Mouse (Mus musculus): ENCODE data around the gene Stfa2. TPM values are rescaled to one million over a fixed set of nuclear protein-coding genes. Genes with fewer than 3 reads are reported as not detected.
"Not testable (repeated sequence)": the region's sequence is repeated elsewhere in the genome, so short reads cannot be mapped to it uniquely, and the experiment has no call there.

Gene Stfa2
- total RNA-seq (2021): not detected
- long read RNA-seq, experiment 1: 0 reads
- long read RNA-seq, experiment 2: 0 reads

DNA sequence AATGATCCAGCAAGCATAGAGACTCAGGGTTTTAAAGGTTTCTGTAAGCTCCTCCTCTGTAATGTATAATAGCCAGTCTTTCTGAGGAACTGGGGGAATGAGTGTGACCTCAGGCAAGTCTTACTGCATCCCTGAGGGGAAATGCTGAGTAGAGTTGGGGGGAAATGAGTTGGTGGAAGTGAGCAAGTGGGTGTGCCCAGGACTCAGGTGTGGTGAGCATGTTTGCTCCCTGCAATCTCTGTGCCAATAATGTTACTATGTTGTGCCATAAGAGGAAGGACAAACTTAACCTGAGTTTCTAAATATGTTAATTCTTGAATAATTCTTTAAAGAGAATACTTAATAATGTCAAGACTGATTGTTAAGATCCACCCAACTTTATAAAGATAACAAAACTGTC lies at the start of gene Stfa2:
Stfa2 (minus strand) TSS at position 101 of the 400 bp plus-strand sequence.
- DNase-seq (ENCODE audit: low spot score in 2 of 2): no peak

- DNase-seq (ENCODE audit: low spot score in 2 of 2): no peak
Measured at GRCm38 (mm10) chr16:36455342-36455802, 47.1 kb upstream of the Stfa2 start, which contains the start of gene Stfa3. Gene Stfa3 (minus strand): TSS chr16:36455392.

- DNase-seq (ENCODE audit: low spot score in 2 of 2): not testable (repeated sequence)
Measured at GRCm38 (mm10) chr16:36420979-36421378, 12.7 kb upstream of the Stfa2 start.

DNA sequence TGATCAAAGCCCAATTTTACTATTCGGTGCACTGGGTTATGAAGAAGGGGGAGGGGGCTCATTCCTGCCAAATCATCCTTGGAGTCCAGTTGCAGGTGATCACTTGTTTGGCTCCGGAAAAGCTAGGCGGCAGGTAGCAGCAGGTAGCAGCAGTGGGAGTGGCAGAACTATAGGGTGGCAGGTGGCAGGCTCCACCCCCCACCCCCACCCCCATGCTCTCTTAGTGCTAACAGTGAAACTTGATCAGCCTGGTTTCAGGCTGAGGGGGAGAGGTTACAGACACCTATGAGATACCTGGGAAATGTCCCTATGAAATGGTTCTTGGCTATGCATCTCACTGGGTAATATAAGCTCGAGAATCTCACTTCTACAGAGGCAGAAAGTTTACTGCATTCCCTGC lies 19.2 kb downstream of the Stfa2 start:
- no peak for DNase-seq (ENCODE audit: low spot score in 2 of 2)

GRCm38 (mm10) chr16:36367648-36368047 lies 40.6 kb downstream of the Stfa2 start, which contains the start of gene BC100530:
Gene BC100530 (minus strand): TSS chr16:36367748.
- not testable (repeated sequence) for DNase-seq (ENCODE audit: low spot score in 2 of 2)

Other genes with a start within 250 kb of the Stfa2 start
- gene Gm5483, start 224.2 kb downstream of the Stfa2 start, total RNA-seq (2021): not detected
- not detected for gene Gm5416, start 198.1 kb downstream of the Stfa2 start, total RNA-seq (2021)
- gene 2010005H15Rik, start 187.0 kb downstream of the Stfa2 start, total RNA-seq (2021): not detected
- not detected for gene Stfa1, start 131.5 kb downstream of the Stfa2 start, total RNA-seq (2021)
- not detected for gene BC117090, start 74.1 kb downstream of the Stfa2 start, total RNA-seq (2021)
- not detected for gene BC100530, start 40.7 kb downstream of the Stfa2 start, total RNA-seq (2021)
- gene Stfa3, start 46.9 kb upstream of the Stfa2 start, total RNA-seq (2021): not detected
- gene Casr, start 153.7 kb upstream of the Stfa2 start, total RNA-seq (2021): 10 to 100 TPM in 1 of 2 experiments, 1 to 10 TPM in 1; 9.4 to 13.6 TPM